Mouse (Mus musculus) bone marrow, adult 2 months (tissue): Measurements from ENCODE around the gene Calhm1. TPM values are rescaled to one million over a fixed set of nuclear protein-coding genes. Genes with fewer than 3 reads are reported as not detected.

ENCODE experiments used
- H3K27ac ChIP-seq: fragments of 200-500 bp; 2 replicates; pipeline ENCODE4 v1.5.1; 2012; ENCODE audit warnings: low read depth, mild to moderate bottlenecking, control low read depth, inconsistent platforms, low read length; ENCODE audit not compliant: control insufficient read depth, poor library complexity, insufficient read depth
- H3K4me1 ChIP-seq: fragments of 200-500 bp; 2 replicates; pipeline ENCODE4 v1.6.1; 2011; ENCODE audit warnings: low read length; ENCODE audit not compliant: control insufficient read depth, insufficient read depth
- H3K4me3 ChIP-seq: fragments of 200-500 bp; replicated peaks from 2 replicates; pipeline ENCODE3; 2011; ENCODE audit warnings: mild to moderate bottlenecking, low read depth, low read length, control low read depth; ENCODE audit not compliant: control insufficient read depth
- CTCF ChIP-seq: fragments of 200-500 bp; IDR thresholded peaks from 2 replicates; pipeline ENCODE4 v1.5.1; 2011; ENCODE audit warnings: low read length, control low read depth; ENCODE audit not compliant: control insufficient read depth, insufficient read depth
- POLR2A ChIP-seq: fragments of 200-500 bp; IDR thresholded peaks from 2 replicates; pipeline ENCODE4 v1.6.1; 2011; ENCODE audit warnings: low read depth, mild to moderate bottlenecking, control low read depth, low read length, borderline replicate concordance; ENCODE audit not compliant: control insufficient read depth
- WGBS: fragments of 180-500 bp; shearing (Covaris S2); methylation state at CpG from one replicate; pipeline ENCODE4 v1.1.7; 2018; 5-methylcytosine and 5-hydroxymethylcytosine counted together
- polyA plus RNA-seq: library from polyadenylated mRNA; stranded (reverse); fragments of >200 nt; gene quantifications from 2 replicates; pipeline ENCODE4 v1.2.4, GENCODE M21; 2011; ENCODE audit warnings: low replicate concordance; ENCODE audit not compliant: missing spikeins, insufficient read depth, insufficient read length

Gene Calhm1
- polyA plus RNA-seq, 1 experiment = not detected

DNA sequence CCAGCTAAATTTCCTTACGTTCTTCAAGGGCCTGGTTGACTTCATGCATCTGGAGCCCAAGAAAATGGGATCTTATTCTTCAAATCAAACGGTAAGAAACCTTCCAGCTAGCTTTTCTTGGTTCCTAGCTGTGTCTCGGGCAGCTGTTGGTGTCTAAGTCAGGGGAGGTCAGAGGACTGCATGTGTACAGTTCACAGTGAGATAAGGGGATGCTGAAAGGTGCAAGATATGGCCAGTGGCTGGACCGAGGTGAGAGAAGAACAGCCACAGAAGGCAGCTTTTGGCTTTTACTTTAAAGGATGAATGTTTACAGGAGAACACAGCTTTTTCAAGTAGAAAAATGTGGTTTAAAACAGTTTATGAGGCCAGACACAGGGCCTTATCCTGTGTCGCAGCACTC is 43.0 kb downstream of the Calhm1 start:
- WGBS = 78% methylated on average over 5 of the region's 5 CpGs
- no peak overlapping the region for H3K4me3 ChIP-seq
- H3K27ac ChIP-seq = no peak overlapping the region
- no peaks in the 10 kb centered on the region for H3K4me1 ChIP-seq
- no peak for TF ChIP-seq CTCF
- TF ChIP-seq POLR2A = no peak

Other genes starting within 250 kb of the Calhm1 start
- gene Ina, start 129.6 kb downstream of the Calhm1 start, polyA plus RNA-seq = not detected in 2 replicates
- 21.9 and 39.2 TPM in 2 replicates for gene Nt5c2, start 129.1 kb downstream of the Calhm1 start, polyA plus RNA-seq
- gene Pcgf6, start 93.3 kb downstream of the Calhm1 start, polyA plus RNA-seq = 5.0 and 7.0 TPM in 2 replicates
- gene Taf5, start 76.5 kb downstream of the Calhm1 start, polyA plus RNA-seq = 6.9 and 8.2 TPM in 2 replicates
- 225 and 341 TPM in 2 replicates for gene Usmg5, start 53.6 kb downstream of the Calhm1 start, polyA plus RNA-seq
- gene Pdcd11, start 53.5 kb downstream of the Calhm1 start, polyA plus RNA-seq = 13.1 and 17.6 TPM in 2 replicates
- gene Calhm2, start 6.0 kb downstream of the Calhm1 start, polyA plus RNA-seq = 5.1 and 8.4 TPM in 2 replicates
- gene Calhm3, start 13.5 kb upstream of the Calhm1 start, polyA plus RNA-seq = not detected in 2 replicates
- gene Neurl1a, start 34.6 kb upstream of the Calhm1 start, polyA plus RNA-seq = 2.9 and 4.6 TPM in 2 replicates